Mouse (Mus musculus) CH12.LX (cell line): ENCODE data around the gene Kcnh3. TPM values are rescaled to one million over a fixed set of nuclear protein-coding genes. Genes with fewer than 3 reads are reported as not detected.

Source experiments
- DNase-seq: peaks from one replicate; pipeline ENCODE4 v3.0.0-alpha.2; 2013; ENCODE audit errors: extremely low read depth
- H3K27ac ChIP-seq: 2 replicates; pipeline ENCODE4 v1.5.1; 2012; ENCODE audit warnings: low read depth, mild to moderate bottlenecking, control low read depth, moderate library complexity; ENCODE audit not compliant: insufficient read depth
- H3K27me3 ChIP-seq: replicated peaks from 2 replicates; pipeline ENCODE3; 2012; ENCODE audit warnings: inconsistent platforms
- H3K36me3 ChIP-seq, 2 experiments: replicated peaks in 1 of 2; 2 replicates each; pipeline versions ENCODE3 to v1.6.1; 2012; ENCODE audit warnings: inconsistent platforms in 1 of 2, low read length in 1 of 2, mild to moderate bottlenecking in 1 of 2, mixed read lengths in 1 of 2, moderate library complexity in 1 of 2; ENCODE audit not compliant: control insufficient read depth in 1 of 2, insufficient read depth in 1 of 2
- H3K4me1 ChIP-seq, 2 experiments: 2 replicates each; pipeline ENCODE4 v1.6.1; 2012; ENCODE audit warnings: inconsistent platforms in 1 of 2, moderate library complexity in 1 of 2; ENCODE audit not compliant: insufficient read depth in 2 of 2, control insufficient read depth in 1 of 2
- H3K4me2 ChIP-seq: 2 replicates; pipeline ENCODE4 v1.6.1; 2012; ENCODE audit warnings: low read depth, mild to moderate bottlenecking, control low read depth; ENCODE audit not compliant: poor library complexity, insufficient read depth, severe bottlenecking
- H3K4me3 ChIP-seq, 3 experiments: fragments of 150-350 bp in 1 of 3; sonication (generic) in 1 of 3; replicated peaks in 1 of 3; 2 replicates each; pipeline versions ENCODE3 to v1.5.1; 2011 to 2012; ENCODE audit warnings: low read depth in 2 of 3, low read length in 2 of 3, mild to moderate bottlenecking in 2 of 3, moderate library complexity in 2 of 3, control low read depth in 1 of 3, improper control_type of control experiment in 1 of 3, inconsistent platforms in 1 of 3, mixed read lengths in 1 of 3; ENCODE audit not compliant: poor library complexity in 1 of 3
- H3K79me2 ChIP-seq: replicated peaks from 2 replicates; pipeline ENCODE4 v1.6.1; 2012; ENCODE audit warnings: mild to moderate bottlenecking, moderate library complexity; ENCODE audit not compliant: control insufficient read depth, poor library complexity, insufficient read depth, severe bottlenecking; ENCODE audit errors: extremely low read depth
- H3K9ac ChIP-seq: 2 replicates; pipeline ENCODE4 v1.6.1; 2012; ENCODE audit warnings: low read depth, mild to moderate bottlenecking, control low read depth, moderate library complexity; ENCODE audit not compliant: insufficient read depth
- H3K9me3 ChIP-seq: replicated peaks from 2 replicates; pipeline ENCODE3; 2012; ENCODE audit warnings: low read length, inconsistent platforms, mixed read lengths
- CTCF ChIP-seq, 2 experiments: IDR thresholded peaks in 1 of 2; conservative IDR thresholded peaks in 1 of 2; 2 replicates each; pipeline ENCODE4 v1.5.1; 2011 to 2012; ENCODE audit warnings: low read depth in 2 of 2, low read length in 2 of 2, improper control_type of control experiment in 1 of 2, inconsistent platforms in 1 of 2, mild to moderate bottlenecking in 1 of 2, moderate library complexity in 1 of 2
- ELF1 ChIP-seq: IDR thresholded peaks from 2 replicates; pipeline ENCODE4 v1.6.1; 2014; ENCODE audit warnings: low read depth, mild to moderate bottlenecking, inconsistent platforms, low read length, improper control_type of control experiment
- JUN ChIP-seq: IDR thresholded peaks from 2 replicates; pipeline ENCODE4 v1.6.1; 2011; ENCODE audit warnings: low read depth, mild to moderate bottlenecking, low read length, improper control_type of control experiment, moderate library complexity; ENCODE audit not compliant: insufficient read depth
- MAFK ChIP-seq: IDR thresholded peaks from 2 replicates; pipeline ENCODE4 v1.6.1; 2011; ENCODE audit warnings: low read length, improper control_type of control experiment; ENCODE audit not compliant: insufficient replicate concordance
- MAZ ChIP-seq: IDR thresholded peaks from 2 replicates; pipeline ENCODE4 v1.6.1; 2012; ENCODE audit warnings: low read depth, mild to moderate bottlenecking, inconsistent platforms, low read length, improper control_type of control experiment, moderate library complexity
- MEF2A ChIP-seq: IDR thresholded peaks from 2 replicates; pipeline ENCODE4 v1.6.1; 2014; ENCODE audit warnings: low read depth, mild to moderate bottlenecking, inconsistent platforms, low read length, improper control_type of control experiment, borderline replicate concordance
- MXI1 ChIP-seq: IDR thresholded peaks from 2 replicates; pipeline ENCODE4 v1.6.1; 2011; ENCODE audit warnings: mild to moderate bottlenecking, low read depth, low read length, improper control_type of control experiment
- NELFE ChIP-seq: IDR thresholded peaks from 2 replicates; pipeline ENCODE4 v1.6.1; 2011; ENCODE audit warnings: low read depth, low read length, improper control_type of control experiment
- SMC3 ChIP-seq: IDR thresholded peaks from 2 replicates; pipeline ENCODE4 v1.6.1; 2011; ENCODE audit warnings: low read depth, low read length, improper control_type of control experiment
- TBP ChIP-seq: conservative IDR thresholded peaks from 2 replicates; pipeline ENCODE4 v1.6.1; 2011; ENCODE audit warnings: low read depth, low read length, improper control_type of control experiment
- ZC3H11A ChIP-seq: IDR thresholded peaks from 2 replicates; pipeline ENCODE4 v1.6.1; 2012; ENCODE audit warnings: low read depth, mild to moderate bottlenecking, inconsistent platforms, low read length, improper control_type of control experiment
- ZMIZ1 ChIP-seq: IDR thresholded peaks from 2 replicates; pipeline ENCODE4 v1.6.1; 2012; ENCODE audit warnings: low read depth, mild to moderate bottlenecking, inconsistent platforms, low read length, improper control_type of control experiment
- ZNF384 ChIP-seq: IDR thresholded peaks from 2 replicates; pipeline ENCODE4 v1.6.1; 2012; ENCODE audit warnings: low read depth, low read length, improper control_type of control experiment, inconsistent platforms
- dilution Hi-C: fragments of 300-500 bp; cut with MboI; formaldehyde crosslinking; loops from 2 replicates; pipeline ENCODE4 v1.14.3; 2020; ENCODE audit warnings: low sequenced_read_pairs; ENCODE audit not compliant: extremely low pct_unique_long_range_greater_than_20kb, extremely low pct_ligation_motif_present
- in situ Hi-C: fragments of 300-500 bp; cut with MboI; formaldehyde crosslinking; loops from 3 replicates; pipeline ENCODE4 v1.14.3; 2019; ENCODE audit warnings: low sequenced_read_pairs, low pct_ligation_motif_present, low pct_unique_long_range_greater_than_20kb, mixed read lengths
- polyA plus RNA-seq: library from polyadenylated mRNA; unstranded; fragments of >175 nt; gene quantifications from 2 replicates; pipeline ENCODE4 v1.2.1, GENCODE M21; 2012; ENCODE audit warnings: low read depth; ENCODE audit not compliant: insufficient read length
- total RNA-seq, 2 experiments: library from RNA; depleted of rRNA; stranded (reverse); fragments of 300-350 nt in 1 of 2; fragments of >200 nt in 1 of 2; gene quantifications; 2 replicates each; pipeline ENCODE4 v1.2.3; 2012 to 2014

Kcnh3 gene
- total and polyA plus RNA-seq, 3 experiments, result not detected

- no peak overlapping the region for H3K27ac ChIP-seq
- no peak for DNase-seq
Measured at GRCm38 (mm10) chr15:99215741-99216463, 8.8 kb upstream of the Kcnh3 start.

GRCm38 (mm10) chr15:99217630-99218029, 7.0 kb upstream of the Kcnh3 start:
- TF ChIP-seq NELFE, result no peak
- TF ChIP-seq ZMIZ1, result no peak
- TF ChIP-seq TBP, result no peak
- TF ChIP-seq MXI1, result no peak
- no peak for TF ChIP-seq MAFK
- no peak for TF ChIP-seq ELF1
- TF ChIP-seq MAZ, result no peak
- TF ChIP-seq CTCF (conservative IDR thresholded peaks at IDR 0.05 in 1 of 2, IDR thresholded peaks at IDR 0.05 in 1 of 2; ENCODE audit: low read depth in 2 of 2, low read length in 2 of 2), result no peak
- TF ChIP-seq JUN, result no peak
- no peak for TF ChIP-seq MEF2A
- TF ChIP-seq ZNF384, result no peak
- no peak for TF ChIP-seq SMC3
- Histone ChIP-seq H3K4me3 (no peak overlapping the region), H3K27me3 (peaks cover 30% of the 10 kb centered on the region), H3K79me2 (no peaks in the 10 kb centered on the region), H3K9me3 (no peaks in the 10 kb centered on the region), H3K36me3 (peaks cover 7 to 21% of the 10 kb centered on the region in 2 experiments), H3K9ac (no peak overlapping the region), H3K27ac (no peak overlapping the region), H3K4me1 (peaks cover 0 to 3% of the 10 kb centered on the region in 2 experiments; a peak in 1 of 4 replicates), H3K4me2 (no peak overlapping the region)
- in situ Hi-C loops, result no loop called here
- dilution Hi-C loops, result no loop called here
- DNase-seq, result no peak

More at GRCm38 (mm10) chr15:99215741-99216463, 8.8 kb upstream of the Kcnh3 start:
- Histone ChIP-seq H3K27me3 (peaks cover 13% of the 10 kb centered on the region), H3K9ac (no peak overlapping the region), H3K9me3 (no peaks in the 10 kb centered on the region), H3K79me2 (no peaks in the 10 kb centered on the region), H3K4me1 (peaks cover 0 to 3% of the 10 kb centered on the region in 2 experiments; a peak in 1 of 4 replicates), H3K4me3 (no peak overlapping the region), H3K36me3 (peaks cover 21 to 38% of the 10 kb centered on the region in 2 experiments), H3K4me2 (no peak overlapping the region)
- dilution Hi-C loops, result no loop called here
- in situ Hi-C loops, result no loop called here
- no peak for TF ChIP-seq ZC3H11A
- TF ChIP-seq MAFK, result peak; percentile 88
- no peak for TF ChIP-seq MEF2A
- TF ChIP-seq NELFE, result no peak
- no peak for TF ChIP-seq SMC3
- TF ChIP-seq TBP, result no peak
